Mouse (Mus musculus) thymus, adult 2 months (tissue): Measurements from ENCODE around the gene Pex26. TPM values are rescaled to one million over a fixed set of nuclear protein-coding genes. Genes with fewer than 3 reads are reported as not detected.

ENCODE experiments used
- DNase-seq: peaks from one replicate; pipeline ENCODE4 v3.0.0; 2021
- H3K27ac ChIP-seq: fragments of 200-500 bp; 2 replicates; pipeline ENCODE4 v1.5.1; 2012; ENCODE audit warnings: low read length, control low read depth; ENCODE audit not compliant: control insufficient read depth, insufficient read depth
- H3K27me3 ChIP-seq: fragments of 200-500 bp; 2 replicates; pipeline ENCODE4 v1.6.1; 2012; ENCODE audit warnings: mild to moderate bottlenecking, low read length, moderate library complexity, mixed read lengths; ENCODE audit not compliant: control insufficient read depth, insufficient read depth
- H3K36me3 ChIP-seq: fragments of 200-500 bp; 2 replicates; pipeline ENCODE4 v1.6.1; 2012; ENCODE audit warnings: mild to moderate bottlenecking, low read length, moderate library complexity; ENCODE audit not compliant: control insufficient read depth, insufficient read depth
- H3K4me1 ChIP-seq: fragments of 200-500 bp; replicated peaks from 2 replicates; pipeline ENCODE4 v1.6.1; 2012; ENCODE audit warnings: low read length; ENCODE audit not compliant: control insufficient read depth, insufficient read depth
- H3K4me3 ChIP-seq: fragments of 200-500 bp; 2 replicates; pipeline ENCODE4 v1.5.1; 2012; ENCODE audit warnings: mild to moderate bottlenecking, low read length, control low read depth, moderate library complexity; ENCODE audit not compliant: control insufficient read depth, insufficient read depth
- CTCF ChIP-seq: fragments of 200-500 bp; IDR thresholded peaks from 2 replicates; pipeline ENCODE4 v1.5.1; 2012; ENCODE audit warnings: mild to moderate bottlenecking, control low read depth, low read length, moderate library complexity, borderline replicate concordance; ENCODE audit not compliant: control insufficient read depth, poor library complexity, insufficient read depth; ENCODE audit errors: extremely low read depth
- POLR2A ChIP-seq: fragments of 200-500 bp; IDR thresholded peaks from 2 replicates; pipeline ENCODE4 v1.6.1; 2012; ENCODE audit warnings: mild to moderate bottlenecking, low read length, control low read depth, moderate library complexity; ENCODE audit not compliant: control insufficient read depth, poor library complexity, insufficient read depth; ENCODE audit errors: extremely low read depth
- WGBS: fragments of 180-500 bp; shearing (Covaris S2); methylation state at CpG from one replicate; pipeline ENCODE4 v1.1.7; 2018; 5-methylcytosine and 5-hydroxymethylcytosine counted together
- polyA plus RNA-seq: library from polyadenylated mRNA; depleted of rRNA; stranded (reverse); fragments of >200 nt; gene quantifications from 2 replicates; pipeline ENCODE4 v1.2.3, GENCODE M21; 2012

Pex26 gene
- polyA plus RNA-seq, 1 experiment = 31.7 TPM

- TF ChIP-seq POLR2A = no peak
- no peak for TF ChIP-seq CTCF
- Histone ChIP-seq H3K4me1 (peaks cover 45% of the 10 kb centered on the region), H3K27ac (peak overlapping the region; percentile 97), H3K27me3 (no peaks in the 10 kb centered on the region), H3K4me3 (no peak overlapping the region), H3K36me3 (no peaks in the 10 kb centered on the region)
- 7% methylated on average over 2 of the region's 2 CpGs for WGBS
- no peak for DNase-seq
These were observed 43.3 kb downstream of the Pex26 start for GRCm38 (mm10) chr6:121226744-121227143.

DNA sequence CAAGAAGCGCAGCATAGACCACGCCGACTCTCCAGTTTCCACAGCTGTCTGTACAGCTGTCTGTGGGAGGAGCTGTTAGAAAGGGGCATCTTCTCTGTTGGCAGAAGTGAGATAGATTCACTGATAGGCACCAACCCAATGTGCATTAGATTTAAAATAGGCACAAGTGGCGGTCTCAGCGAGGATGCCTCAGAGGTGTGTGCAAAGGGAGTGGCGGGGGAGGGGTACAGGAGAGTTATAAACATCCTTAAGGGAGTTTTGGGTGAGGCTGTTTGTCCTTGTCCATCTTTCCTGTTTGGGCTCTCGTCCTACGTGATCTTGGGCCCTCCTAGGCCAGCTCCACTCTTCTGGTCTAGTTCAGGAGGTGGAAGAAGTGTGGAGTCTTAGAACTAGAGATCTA, 45.0 kb downstream of the Pex26 start:
- Histone ChIP-seq H3K27ac (peak overlapping the region; percentile 50), H3K27me3 (no peaks in the 10 kb centered on the region), H3K4me1 (peaks cover 40% of the 10 kb centered on the region), H3K36me3 (no peaks in the 10 kb centered on the region), H3K4me3 (no peak overlapping the region)
- TF ChIP-seq CTCF (no peak), POLR2A (no peak)
- DNase-seq = no peak
- 26% methylated on average over 8 of the region's 8 CpGs for WGBS

- no peak overlapping the region for H3K27ac ChIP-seq
- DNase-seq = no peak
- 64% methylated on average over 1 of the region's 1 CpGs for WGBS
- H3K4me1 ChIP-seq = peaks cover 16% of the 10 kb centered on the region
- TF ChIP-seq POLR2A = no peak
- TF ChIP-seq CTCF = no peak
- H3K27me3 ChIP-seq = no peaks in the 10 kb centered on the region
- no peaks in the 10 kb centered on the region for H3K36me3 ChIP-seq
- no peak overlapping the region for H3K4me3 ChIP-seq
These were observed 49.2 kb downstream of the Pex26 start for GRCm38 (mm10) chr6:121232652-121233051.

GRCm38 (mm10) chr6:121236386-121236785, 52.9 kb downstream of the Pex26 start:
- no peak for DNase-seq
- Histone ChIP-seq H3K27ac (no peak overlapping the region), H3K27me3 (no peaks in the 10 kb centered on the region), H3K4me3 (no peak overlapping the region), H3K4me1 (peaks cover 8% of the 10 kb centered on the region), H3K36me3 (no peaks in the 10 kb centered on the region)
- TF ChIP-seq CTCF (no peak), POLR2A (no peak)
- 93% methylated on average over 2 of the region's 2 CpGs for WGBS

DNA sequence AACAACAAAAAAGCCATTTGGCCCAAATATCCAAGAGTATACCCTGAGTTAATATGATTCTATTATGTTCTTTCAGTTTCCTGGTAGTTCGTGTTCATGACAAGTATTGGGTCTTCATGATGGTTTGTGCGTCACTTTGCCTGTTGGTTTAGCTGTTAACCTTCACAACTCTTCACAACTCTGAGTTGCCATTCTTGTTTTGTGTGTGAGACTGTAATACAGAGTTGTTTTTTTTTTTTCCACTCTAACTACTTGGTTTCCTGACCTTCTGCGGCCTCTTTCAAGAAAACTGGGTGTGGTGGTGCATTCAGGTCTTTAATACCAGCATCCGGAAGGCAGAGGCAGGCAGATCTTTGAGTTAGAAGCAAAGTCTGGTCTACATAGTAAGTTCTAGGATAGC, 54.7 kb downstream of the Pex26 start:
- DNase-seq = no peak
- no peaks in the 10 kb centered on the region for H3K36me3 ChIP-seq
- no peak overlapping the region for H3K4me3 ChIP-seq
- no peaks in the 10 kb centered on the region for H3K27me3 ChIP-seq
- no peak overlapping the region for H3K27ac ChIP-seq
- H3K4me1 ChIP-seq = peaks cover 21% of the 10 kb centered on the region
- TF ChIP-seq CTCF (no peak), POLR2A (no peak)
- WGBS = 92% methylated on average over 4 of the region's 4 CpGs

DNA sequence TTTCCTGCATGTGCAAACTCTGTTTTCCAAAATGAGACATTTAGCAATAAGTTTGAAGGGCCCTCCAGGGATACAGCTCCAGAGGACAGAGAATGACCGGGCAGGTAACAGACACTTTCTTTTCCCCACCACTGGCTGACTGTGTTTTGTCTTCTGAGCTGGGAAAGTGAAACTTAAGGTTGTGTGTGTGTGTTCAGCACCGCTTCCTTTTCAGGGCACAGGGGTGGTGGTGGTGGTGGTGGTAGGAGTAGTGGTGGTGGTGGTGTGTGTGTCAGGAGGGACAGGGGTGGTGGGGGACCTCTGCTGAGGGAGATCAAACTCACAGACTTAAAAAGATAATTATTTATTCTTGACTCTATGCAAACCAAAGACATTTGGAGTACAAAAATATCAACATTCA, 58.3 kb downstream of the Pex26 start:
- DNase-seq = peak; percentile 39

DNA sequence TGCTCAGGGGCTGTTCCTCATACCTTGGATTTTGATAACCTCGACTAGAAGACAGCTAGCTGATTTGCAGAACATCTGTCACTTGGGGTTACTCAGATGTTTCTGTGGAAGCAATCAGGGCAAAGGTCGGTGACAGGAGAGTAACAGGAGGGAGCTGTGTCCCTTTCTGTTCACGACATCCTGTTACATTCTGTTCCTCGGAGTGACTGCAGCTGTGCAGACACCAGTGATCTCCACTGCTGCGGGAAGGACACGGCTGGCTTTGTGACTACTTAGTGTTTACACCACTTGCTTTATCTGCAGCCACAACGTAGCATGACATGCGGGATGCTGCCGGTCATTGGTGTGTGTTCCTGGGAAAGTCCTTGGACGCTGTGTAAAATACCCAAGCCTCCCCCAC, 59.7 kb downstream of the Pex26 start:
- WGBS = 17% methylated on average over 10 of the region's 10 CpGs
- Histone ChIP-seq H3K27me3 (no peaks in the 10 kb centered on the region), H3K4me1 (peaks cover 33% of the 10 kb centered on the region), H3K27ac (peak overlapping the region; percentile 36), H3K4me3 (no peak overlapping the region), H3K36me3 (no peaks in the 10 kb centered on the region)
- peak; percentile 52 for DNase-seq
- TF ChIP-seq CTCF = no peak
- no peak for TF ChIP-seq POLR2A

More for the DNA sequence above, 58.3 kb downstream of the Pex26 start:
- Histone ChIP-seq H3K36me3 (no peaks in the 10 kb centered on the region), H3K27me3 (no peaks in the 10 kb centered on the region), H3K27ac (peak overlapping the region; percentile 39; the same call in 1 of the 2 replicates), H3K4me3 (no peak overlapping the region), H3K4me1 (peaks cover 30% of the 10 kb centered on the region)
- TF ChIP-seq POLR2A (no peak), CTCF (no peak)
- 10% methylated on average over 2 of the region's 2 CpGs for WGBS
